Mouse (Mus musculus) neutrophil, adult 59 days (primary cell): ENCODE data around the gene Fbxw14. TPM values are rescaled to one million over a fixed set of nuclear protein-coding genes. Genes with fewer than 3 reads are reported as not detected.

Source experiments
- total RNA-seq, 2 experiments: library from RNA; stranded (reverse); gene quantifications; 1 replicate in 1 of 2; 2 replicates in 1 of 2; pipeline ENCODE4 v1.2.4; 2023

Gene Fbxw14
- not detected for total RNA-seq

GRCm38 (mm10) chr9:109287576-109287975 lies at the start of gene Fbxw14:
Fbxw14 (minus strand) TSS chr9:109287676.

DNA sequence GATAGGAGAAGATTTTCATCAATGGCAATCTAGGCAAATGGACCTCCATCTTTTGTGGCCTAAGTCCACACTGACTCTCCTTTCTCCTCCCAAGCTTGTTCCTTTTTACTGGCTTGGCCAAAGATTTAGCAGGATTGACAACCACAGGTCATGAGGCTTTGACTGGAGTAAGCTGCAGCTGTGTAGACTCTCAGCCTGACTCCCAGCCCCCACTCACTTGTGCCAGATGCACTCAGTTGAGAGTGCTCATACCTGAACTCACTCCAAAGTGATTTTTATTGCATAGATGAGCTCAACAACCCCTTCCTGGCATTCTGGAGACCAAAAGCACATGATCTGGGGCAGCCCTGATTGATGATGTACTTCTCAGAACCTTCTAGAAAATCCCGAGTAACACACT lies 52.8 kb downstream of the Fbxw14 start, which contains the start of gene Fbxw20:
TSS of gene Fbxw20 (minus strand) at position 101 of the 400 bp plus-strand sequence.

Other genes with a start within 250 kb of the Fbxw14 start
- 100 to 1,000 TPM; 198 to 256 TPM for gene Shisa5, start 249.1 kb downstream of the Fbxw14 start, total RNA-seq
- 10 to 100 TPM; 46.5 to 47.0 TPM for gene Trex1, start 227.9 kb downstream of the Fbxw14 start, total RNA-seq
- 10 to 100 TPM; 12.7 to 16.1 TPM for gene Atrip, start 213.6 kb downstream of the Fbxw14 start, total RNA-seq
- 1 to 10 TPM; 5.3 to 5.7 TPM for gene Ccdc51, start 205.2 kb downstream of the Fbxw14 start, total RNA-seq
- gene Tma7, start 205.1 kb downstream of the Fbxw14 start, total RNA-seq = 100 to 1,000 TPM; 255 to 275 TPM
- gene Plxnb1, start 192.3 kb downstream of the Fbxw14 start, total RNA-seq = not detected
- not detected for gene Fbxw21, start 125.6 kb downstream of the Fbxw14 start, total RNA-seq
- gene Fbxw13, start 91.7 kb downstream of the Fbxw14 start, total RNA-seq = not detected
- not detected for gene Fbxw20, start 52.9 kb downstream of the Fbxw14 start, total RNA-seq
- gene Fbxw28, start 52.0 kb upstream of the Fbxw14 start, total RNA-seq = not detected
- gene Fbxw22, start 116.6 kb upstream of the Fbxw14 start, total RNA-seq = not detected
- gene Fbxw16, start 161.5 kb upstream of the Fbxw14 start, total RNA-seq = not detected
- gene Fbxw19, start 208.2 kb upstream of the Fbxw14 start, total RNA-seq = not detected